Mouse (Mus musculus) lung, postnatal 10 days (tissue): ENCODE data around the gene Olfr926.
"Not testable (repeated sequence)": the region's sequence is repeated elsewhere in the genome, so short reads cannot be mapped to it uniquely, and the experiment has no call there.

Experiments used
- DNase-seq: peaks from one replicate; pipeline ENCODE4 v3.0.0; 2021

Olfr926 gene

DNA sequence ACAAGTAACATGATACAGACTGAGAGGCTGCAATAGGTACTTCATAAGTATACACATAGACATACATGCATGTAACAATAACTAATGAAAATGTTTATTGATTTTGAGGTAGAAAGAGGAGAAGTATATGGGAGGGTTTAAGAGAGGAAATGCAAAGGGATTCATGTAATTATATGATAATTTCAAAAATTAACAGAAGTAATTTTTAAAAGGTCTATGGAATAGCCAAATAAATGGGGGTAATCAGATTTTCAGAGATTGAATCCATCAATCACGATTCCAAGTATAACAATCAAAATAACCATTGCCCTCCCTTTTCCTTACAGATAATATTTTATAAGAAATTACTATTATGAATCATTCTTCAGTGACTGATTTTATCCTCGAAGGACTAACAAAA, at the start of gene Olfr926:
Olfr926 (plus strand) TSS at position 301 of the 400 bp plus-strand sequence.
- no peak for DNase-seq

DNA sequence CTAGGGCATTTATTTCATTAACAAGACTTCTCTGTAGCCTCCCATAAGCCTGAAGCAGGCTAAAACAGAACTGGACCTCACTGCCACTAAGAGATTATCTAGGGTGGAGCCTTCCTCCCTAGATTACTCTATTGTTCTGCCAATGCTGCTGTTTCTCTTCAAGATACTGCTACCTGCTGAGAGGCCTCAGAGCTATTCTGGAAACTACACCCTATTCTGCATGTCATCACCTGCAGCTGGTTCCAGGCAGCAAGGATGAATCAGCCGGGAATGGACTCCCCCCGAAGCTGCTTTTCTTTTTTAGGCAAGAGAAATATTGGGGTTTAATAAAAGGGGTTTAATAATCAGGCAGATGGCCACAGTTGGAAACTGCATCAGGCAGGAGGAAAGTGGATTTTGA, 43.9 kb upstream of the Olfr926 start:
- no peak for DNase-seq

DNA sequence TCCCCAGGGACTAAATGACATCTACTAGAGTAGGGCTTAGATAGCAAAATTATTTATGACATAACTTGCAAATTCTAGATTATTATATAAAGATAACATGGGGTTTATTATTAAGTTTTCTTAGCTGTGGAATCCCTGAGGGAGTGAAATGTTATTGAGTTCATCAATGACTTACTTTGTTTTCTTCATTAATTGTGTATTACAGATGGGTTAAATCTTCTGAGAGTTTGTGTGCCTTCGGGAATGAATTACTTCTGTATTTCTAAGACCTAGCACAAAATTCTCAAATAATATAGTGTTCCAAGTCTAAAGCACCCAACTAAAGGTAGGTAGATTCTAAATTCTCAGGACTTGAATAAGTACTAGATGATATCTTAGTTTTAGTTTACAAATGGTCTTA, 32.8 kb upstream of the Olfr926 start, which contains the start of gene Olfr924:
Olfr924 (plus strand) TSS at position 301 of the 400 bp plus-strand sequence.
- DNase-seq: no peak

DNA sequence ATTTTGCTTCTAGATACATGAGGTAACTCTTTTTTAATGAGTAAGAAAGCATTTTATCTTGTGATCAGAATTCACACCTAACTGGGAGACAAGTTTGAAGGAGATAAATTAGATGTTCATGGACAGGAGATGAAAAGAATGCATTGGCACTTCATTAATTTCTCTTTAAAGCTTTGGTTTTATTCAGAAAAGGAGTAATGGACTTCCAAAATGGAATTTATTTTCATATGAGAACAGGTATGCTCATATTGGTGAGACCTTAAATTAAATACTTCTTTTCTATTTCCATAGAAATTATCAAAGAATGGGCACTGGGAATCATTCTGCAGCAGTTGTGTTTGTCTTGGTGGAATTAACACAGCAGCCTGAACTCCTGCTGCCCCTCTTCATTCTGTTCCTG, 22.2 kb upstream of the Olfr926 start, which contains the start of gene Olfr26:
Olfr26 (plus strand) TSS at position 301 of the 400 bp plus-strand sequence.
- no peak for DNase-seq

DNA sequence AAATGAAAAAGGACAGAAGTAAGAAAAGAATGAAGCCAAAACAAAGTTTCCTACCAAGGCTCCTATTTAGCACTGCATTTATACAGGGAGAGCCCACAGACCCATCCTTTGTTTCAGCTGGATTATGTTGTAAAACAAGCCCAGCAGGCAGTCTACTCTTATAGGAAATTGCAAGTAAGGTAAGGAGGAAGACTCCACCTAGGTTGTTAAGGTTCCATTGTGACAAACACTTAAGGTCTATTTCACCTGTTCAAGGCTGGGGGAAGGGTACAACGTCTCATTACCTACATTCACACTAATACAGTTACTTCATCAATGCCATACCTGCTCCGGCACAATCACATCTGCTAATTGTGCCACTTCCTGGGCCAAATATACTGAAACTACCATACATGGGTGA, 2.0 kb upstream of the Olfr926 start:
- not testable (repeated sequence) for DNase-seq
